Mouse (Mus musculus) right cerebral cortex, postnatal 4 days (tissue): ENCODE results near the gene Naga.

Experiments
- DNase-seq: peaks from one replicate; pipeline ENCODE4 v3.0.0-alpha.2; 2022

Gene Naga

DNA sequence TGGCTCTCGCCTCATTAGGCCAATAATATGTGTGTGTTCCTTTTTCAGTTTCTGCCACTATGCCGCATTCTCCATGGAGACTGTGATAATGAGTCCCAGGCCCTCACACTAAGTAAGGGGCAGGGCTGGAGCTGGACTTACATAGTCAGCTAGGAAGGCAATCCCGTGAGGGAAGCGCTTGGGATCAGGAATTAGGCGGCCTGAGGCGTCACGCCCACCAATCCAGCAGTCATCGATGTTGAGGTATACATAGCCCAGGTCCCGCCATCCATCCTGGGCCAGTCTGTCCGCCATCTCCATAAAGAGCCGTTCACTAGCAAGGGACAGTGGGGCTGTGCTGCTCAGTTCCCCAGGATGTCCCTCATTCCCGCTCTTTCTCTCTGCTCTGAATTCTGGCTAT is 2.1 kb downstream of the Naga start:
- no peak for DNase-seq

DNA sequence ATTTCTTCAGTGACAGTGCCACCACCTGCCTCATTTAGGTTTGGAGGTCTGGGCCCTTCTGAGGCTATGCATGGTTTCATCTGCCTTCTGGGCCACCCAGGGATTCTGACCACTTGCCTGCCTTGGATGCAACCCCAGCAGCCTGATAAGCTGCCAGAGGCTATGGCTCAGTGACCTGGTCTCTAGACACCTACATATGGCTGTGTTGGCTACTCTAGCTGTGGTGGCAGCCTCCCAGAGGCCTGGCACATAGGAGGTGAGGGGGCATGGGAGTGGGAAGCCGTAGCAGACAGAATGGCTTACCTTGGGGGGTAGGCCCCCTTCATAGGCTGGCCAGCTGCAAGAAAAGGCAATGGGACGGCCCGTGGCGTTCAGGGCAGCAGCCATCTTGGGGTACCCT is 3.5 kb downstream of the Naga start:
- no peak for DNase-seq

DNA sequence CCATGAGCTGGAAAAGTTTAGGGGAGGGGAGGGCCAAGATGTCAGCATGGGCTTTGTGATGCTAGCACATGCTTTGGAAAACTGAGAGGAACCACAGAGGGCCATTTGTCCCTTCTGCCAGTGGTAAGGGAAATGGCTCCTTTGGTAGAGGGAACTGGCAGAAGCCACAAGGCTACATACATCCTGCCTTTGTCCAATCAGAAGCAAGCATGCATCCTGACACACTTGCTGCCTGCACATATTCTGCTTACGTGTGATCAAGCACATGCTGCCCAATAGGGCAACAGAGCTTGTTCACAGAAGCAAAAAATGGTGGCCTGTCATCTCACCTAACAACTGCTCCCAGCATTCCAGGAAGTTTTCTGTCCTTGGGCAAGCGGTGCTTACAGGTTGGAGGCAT is 13.3 kb downstream of the Naga start:
- DNase-seq: no peak

DNA sequence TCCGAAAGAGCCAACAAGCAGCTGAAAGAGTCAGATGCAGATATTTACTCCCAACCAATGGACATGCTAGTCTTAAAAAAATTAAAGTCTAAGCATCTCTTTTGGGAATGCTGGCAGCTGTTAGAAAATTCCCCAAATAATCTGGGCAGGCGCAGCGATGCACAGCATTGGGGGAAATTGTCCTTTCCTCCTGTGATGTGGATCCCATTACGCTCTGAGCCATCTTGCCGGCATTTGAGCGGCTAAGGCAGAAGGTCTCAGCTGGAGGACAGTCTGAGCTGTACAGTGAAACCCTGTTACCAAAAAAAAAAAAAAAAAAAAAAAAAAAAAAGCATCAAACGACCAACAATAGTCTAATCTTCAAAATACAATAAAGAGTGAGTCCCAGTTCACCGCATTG is 16.5 kb downstream of the Naga start:
- DNase-seq: no peak

DNA sequence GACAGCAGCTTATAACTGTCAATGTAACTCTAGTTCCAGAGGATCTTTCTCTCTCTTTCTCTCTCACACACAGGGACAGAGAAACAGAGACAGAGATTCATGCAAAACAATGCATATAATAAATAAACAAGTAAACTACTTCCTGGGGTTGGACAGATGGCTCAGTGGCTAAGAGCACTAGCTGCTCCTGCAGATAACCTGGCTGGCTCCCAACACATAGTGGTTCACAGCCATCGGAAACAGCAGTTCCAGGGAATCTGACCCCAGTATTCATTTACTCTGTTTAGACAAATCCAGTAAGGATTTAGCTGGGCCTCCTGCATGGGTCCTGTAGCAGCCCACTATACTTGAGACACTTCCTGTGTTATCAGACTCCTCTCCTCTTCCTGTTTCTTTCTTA is 19.1 kb downstream of the Naga start:
- DNase-seq: no peak

DNA sequence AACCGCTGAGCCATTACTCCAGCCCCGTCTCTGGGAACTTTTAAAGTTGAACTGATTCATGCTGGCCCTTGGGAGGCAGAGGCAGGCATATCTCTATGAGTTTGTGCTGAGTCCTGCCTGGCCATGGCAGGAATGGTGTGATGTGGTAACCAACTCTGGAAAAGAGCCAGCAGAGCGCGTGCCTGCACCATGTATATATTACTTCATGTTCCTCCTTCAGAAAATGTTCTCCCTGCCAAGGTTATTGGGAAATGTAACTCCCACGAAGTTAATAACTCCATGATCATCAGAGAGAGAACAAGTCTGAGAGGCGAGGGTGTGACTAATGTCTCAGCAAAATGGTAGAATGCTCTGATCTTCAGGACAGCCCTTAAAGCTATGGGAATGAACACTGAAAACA is 20.9 kb downstream of the Naga start:
- no peak for DNase-seq

DNA sequence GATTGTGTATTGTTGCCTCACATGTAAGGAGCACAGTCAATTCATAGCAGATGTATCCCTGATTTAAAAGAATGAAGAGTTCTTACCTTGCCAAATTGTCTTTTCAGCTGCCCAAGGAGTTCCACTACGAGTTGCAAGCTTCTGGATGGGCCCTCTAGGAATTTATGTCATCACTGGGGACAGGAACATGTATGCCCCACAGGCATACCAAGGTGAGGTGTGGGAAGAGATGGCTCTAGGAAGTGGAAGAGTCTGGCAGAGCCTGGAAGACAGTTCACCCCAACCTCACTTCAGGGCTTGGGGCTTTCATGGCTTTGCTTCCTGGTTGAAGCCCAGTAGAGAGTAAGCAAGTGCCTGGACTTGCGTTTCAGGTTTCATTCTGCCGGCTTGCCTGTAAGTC is 30.3 kb downstream of the Naga start:
- no peak for DNase-seq

DNA sequence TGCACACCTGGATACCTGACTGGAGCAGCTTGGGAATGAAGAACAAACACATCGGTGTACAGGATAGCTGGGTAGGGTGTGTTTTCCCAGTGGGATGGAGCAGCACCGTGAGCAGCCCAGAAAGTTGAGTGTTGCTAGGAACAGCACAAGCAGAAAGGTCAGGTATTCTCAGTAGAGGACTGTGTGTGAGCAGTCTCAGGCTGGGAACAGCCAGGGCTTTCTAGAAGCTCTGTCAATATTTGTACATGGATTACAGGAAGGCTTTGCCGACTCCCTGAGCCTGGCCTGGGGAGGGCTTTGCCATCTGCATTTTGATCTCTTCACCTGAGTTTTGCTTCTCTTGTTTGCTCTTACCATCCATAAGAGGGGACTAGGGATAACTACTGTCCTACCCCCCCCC is 31.6 kb downstream of the Naga start:
- DNase-seq: no peak

DNA sequence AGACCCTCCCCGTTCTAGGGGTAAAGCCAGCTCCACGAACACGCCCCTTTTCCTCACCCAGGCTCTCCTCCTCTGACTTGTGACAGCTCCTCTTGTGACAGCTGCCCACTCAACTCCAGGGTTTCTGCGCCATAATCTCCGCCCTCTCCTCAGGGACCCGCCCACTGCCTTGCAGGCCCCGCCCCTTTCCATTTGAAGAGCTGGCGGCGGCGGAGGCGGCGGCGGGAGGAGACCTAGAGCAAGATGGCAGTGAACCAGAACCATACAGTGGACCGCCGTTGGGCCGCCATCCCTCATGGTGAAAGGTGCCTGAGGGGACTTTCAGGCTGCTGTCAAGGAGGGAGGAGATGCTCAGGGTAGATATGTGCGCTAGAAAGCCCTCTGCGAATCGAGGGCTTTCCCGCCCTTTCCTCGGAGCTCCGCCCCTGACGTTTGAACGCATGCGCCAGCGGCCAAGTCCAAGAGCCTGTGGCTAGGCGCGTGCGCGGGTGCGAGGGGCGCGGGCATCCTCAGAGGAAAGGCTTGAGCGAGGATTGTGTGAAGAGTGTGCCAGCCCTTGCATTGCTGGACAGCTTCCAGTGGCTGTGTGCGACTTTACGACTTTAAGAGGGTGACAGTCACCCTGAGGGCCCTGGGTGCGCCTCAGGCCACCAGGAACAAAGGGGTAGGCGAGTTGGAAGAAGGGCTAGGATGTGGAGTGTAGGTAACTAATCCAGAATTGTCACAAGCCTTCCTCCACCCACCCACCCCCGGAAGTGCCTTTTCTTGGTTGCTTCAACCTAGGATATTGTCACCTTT is 39.8 kb downstream of the Naga start, which contains the start of gene Wbp2nl:
Wbp2nl (plus strand) TSS at position 191 of the 798 bp plus-strand sequence.
- DNase-seq: no peak

DNA sequence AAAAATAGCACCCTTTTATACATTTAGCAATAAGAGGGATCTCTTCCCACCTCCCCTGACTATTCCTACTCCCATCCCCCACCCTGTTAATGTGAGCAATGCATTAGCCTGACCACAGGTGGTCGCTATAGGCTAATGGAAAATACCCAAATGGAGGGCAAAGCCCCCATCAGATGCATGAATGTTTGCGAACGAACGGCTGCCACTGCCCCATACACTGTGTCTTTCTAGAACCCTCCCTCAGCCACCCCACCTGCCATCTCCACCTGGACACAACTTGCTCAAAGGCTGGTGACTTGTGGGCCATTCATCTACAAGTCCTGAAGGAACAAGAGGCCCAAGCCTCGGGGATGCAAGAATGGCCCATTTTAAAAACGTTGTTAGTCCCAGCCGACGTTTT is 44.7 kb downstream of the Naga start:
- DNase-seq: no peak

DNA sequence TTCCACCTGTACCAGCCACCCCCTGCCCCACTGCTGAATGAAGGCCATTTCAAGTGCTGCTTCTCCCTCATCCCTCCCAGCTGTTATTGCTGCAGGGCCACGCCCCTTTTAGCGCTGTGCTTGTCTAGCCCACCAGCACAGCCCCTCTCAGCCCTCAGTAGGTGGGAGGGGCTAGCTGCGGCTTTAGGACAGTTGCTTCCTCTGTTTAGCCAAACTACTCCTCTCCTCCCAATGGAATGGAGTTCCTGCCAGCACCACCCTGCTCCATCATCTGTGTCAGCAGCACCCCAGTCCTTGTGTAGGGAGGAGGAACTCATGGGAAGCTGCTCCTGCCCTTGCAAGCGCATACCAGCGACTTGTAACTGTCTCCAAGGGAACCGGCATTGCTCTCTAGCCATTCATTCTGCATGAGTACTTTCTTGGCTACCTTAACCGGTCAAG is 45.4 kb downstream of the Naga start:
- no peak for DNase-seq

DNA sequence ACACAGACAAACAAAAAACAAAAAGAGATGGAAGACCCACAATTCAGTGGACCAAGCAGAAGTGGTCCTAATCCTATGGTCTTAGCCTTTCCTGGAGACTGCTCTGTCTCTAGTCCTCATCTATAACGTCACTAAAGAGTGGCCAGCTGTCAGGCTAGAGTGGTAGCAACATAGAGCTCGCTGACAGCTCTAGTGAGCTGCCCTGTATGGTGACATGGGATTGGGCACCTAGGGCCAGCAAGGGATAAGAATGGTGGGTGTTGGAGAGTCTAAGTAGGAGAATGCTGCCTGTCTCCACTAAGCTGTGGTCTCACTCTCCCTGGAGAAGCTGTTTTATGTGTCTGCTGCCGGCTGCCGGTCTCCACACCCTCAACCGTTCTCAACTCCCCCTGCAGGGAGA is 45.9 kb downstream of the Naga start:
- no peak for DNase-seq

DNA sequence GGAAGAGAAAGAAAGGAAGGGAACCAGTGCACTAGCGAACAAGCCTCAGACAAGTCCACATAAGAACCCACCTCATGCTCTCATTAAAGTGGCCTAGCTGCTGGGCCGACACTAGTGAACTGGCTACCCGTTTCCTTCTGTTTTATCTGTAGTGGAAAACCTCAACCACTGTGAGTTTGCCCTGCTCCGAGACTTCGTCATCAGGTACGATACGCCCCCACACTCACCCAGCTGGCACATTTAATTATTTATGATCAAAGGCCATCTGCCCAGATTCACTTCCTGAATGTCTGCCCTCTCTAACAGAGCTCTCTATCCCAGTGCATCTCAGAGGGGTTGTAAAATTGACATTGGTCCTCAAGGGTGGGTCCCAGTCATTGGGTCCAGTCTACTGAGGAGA is 48.5 kb downstream of the Naga start:
- no peak for DNase-seq

DNA sequence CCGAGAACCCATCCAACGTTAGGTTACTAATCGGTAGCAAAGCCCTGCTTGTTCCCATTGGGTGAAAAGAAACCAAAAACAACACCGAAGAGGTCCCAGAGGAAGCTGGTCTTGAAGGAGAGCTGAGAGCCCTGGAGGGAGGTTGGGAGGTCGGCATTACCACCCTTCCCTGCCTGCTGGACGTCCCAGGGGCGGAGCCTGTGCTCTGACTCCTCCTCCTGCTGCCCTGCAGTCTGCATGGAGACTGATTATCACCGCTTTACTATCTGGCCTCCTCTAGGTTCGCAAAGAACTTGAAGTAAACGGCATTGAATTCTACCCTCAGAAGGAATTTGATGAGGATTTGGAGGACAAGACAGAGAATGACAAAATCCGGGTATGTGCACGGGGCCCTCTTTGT is 52.6 kb downstream of the Naga start:
- no peak for DNase-seq

DNA sequence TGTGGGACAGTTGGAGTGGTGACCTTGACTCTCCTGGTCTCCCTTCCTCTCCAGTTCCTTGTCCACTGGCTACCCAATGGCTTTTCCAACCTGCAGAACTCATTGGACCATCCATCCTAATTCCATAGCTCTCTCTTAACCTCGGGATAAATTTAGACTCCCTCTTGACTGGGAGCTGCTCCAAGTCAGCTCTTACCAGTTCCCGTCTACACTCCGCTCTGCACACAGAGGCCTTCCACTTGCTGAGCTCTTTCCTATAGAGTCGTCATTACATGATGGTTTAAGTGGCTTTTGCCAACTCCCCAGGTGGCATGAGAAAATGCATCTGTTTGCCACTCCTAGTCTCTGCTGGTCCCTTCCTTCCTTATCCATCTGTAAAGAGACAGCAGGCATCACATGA is 58.1 kb downstream of the Naga start:
- DNase-seq: no peak
